Mouse (Mus musculus) limb, embryonic 11.5 days (tissue): ENCODE results near the gene Dclre1b. TPM values are rescaled to one million over a fixed set of nuclear protein-coding genes. Genes with fewer than 3 reads are reported as not detected.

Source experiments
- ATAC-seq: fragments of 200-750 bp; cut with Nextera tagmentation; 2 replicates; pipeline ENCODE4 v1.8.0; 2017; ENCODE audit warnings: low read depth; ENCODE audit not compliant: insufficient number of reproducible peaks, low FRiP score, low TSS enrichment
- DNase-seq: peaks from one replicate; pipeline ENCODE4 v3.0.0-alpha.2; 2015; ENCODE audit warnings: low spot score
- H3K27ac ChIP-seq: fragments of 300-500 bp; sonication (generic); replicated peaks from 2 replicates; pipeline ENCODE4 v1.5.1; 2014; ENCODE audit warnings: low read depth, mild to moderate bottlenecking, low read length
- H3K27me3 ChIP-seq: fragments of 300-500 bp; sonication (generic); 2 replicates; pipeline ENCODE4 v1.6.1; 2014; ENCODE audit warnings: mild to moderate bottlenecking, low read length, mixed read lengths; ENCODE audit not compliant: control insufficient read depth, insufficient read depth
- H3K36me3 ChIP-seq: fragments of 300-500 bp; sonication (generic); 2 replicates; pipeline ENCODE4 v1.6.1; 2014; ENCODE audit warnings: mild to moderate bottlenecking, low read length, moderate library complexity, mixed read lengths; ENCODE audit not compliant: control insufficient read depth, insufficient read depth
- H3K4me1 ChIP-seq: fragments of 300-500 bp; sonication (generic); 2 replicates; pipeline ENCODE4 v1.6.1; 2014; ENCODE audit warnings: low read length, mixed read lengths; ENCODE audit not compliant: control insufficient read depth, insufficient read depth
- H3K4me2 ChIP-seq: fragments of 300-500 bp; sonication (generic); 2 replicates; pipeline ENCODE4 v1.6.1; 2014; ENCODE audit warnings: low read depth, mild to moderate bottlenecking, moderate library complexity; ENCODE audit not compliant: severe bottlenecking
- H3K4me3 ChIP-seq: fragments of 300-500 bp; sonication (generic); 2 replicates; pipeline ENCODE4 v1.5.1; 2014; ENCODE audit warnings: low read depth, low read length
- H3K9ac ChIP-seq: fragments of 300-500 bp; sonication (generic); 2 replicates; pipeline ENCODE4 v1.6.1; 2014; ENCODE audit warnings: mild to moderate bottlenecking, low read length
- H3K9me3 ChIP-seq: fragments of 300-500 bp; sonication (generic); 2 replicates; pipeline ENCODE4 v1.6.1; 2016; ENCODE audit warnings: low read length; ENCODE audit not compliant: control insufficient read depth
- WGBS: fragments of 180-500 bp; shearing (Covaris S2); extraction: QIAGEN DNeasy Blood & Tissue Kit; methylation state at CpG from one replicate; pipeline ENCODE4 v1.1.7; 2014; 5-methylcytosine and 5-hydroxymethylcytosine counted together
- polyA plus RNA-seq: library from polyadenylated mRNA; unstranded; fragments of >200 nt; fragmentation: Nextera tagmentation; extraction: Ambion mirVana; gene quantifications from 2 replicates; pipeline ENCODE4 v1.2.1, GENCODE M21; 2014

Gene Dclre1b
- polyA plus RNA-seq, 1 experiment from 2014 or later: 40.2 TPM

DNA sequence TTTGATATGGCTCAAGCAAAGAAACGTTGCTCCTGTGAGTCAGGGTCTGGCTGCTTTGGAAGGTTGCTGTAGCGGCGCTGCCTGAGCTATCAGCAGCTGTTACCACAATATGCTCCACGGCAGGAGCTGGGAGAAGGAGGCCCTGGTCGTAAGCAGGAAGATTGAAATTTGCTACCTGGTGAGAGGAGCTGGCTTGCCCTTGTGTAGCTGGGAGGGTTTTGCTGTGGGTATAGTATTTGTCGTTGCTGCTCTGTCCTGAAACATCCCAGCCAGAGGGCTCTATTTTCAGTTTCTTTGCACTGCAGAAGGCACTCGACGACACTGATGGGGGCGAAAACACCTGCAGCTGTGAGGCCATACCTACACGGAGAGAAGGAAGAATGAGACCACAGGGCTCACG, 31.3 kb downstream of the Dclre1b start:
- H3K4me1 ChIP-seq: no peaks in the 10 kb centered on the region
- no peaks in the 10 kb centered on the region for H3K27me3 ChIP-seq
- H3K4me2 ChIP-seq: no peak overlapping the region
- DNase-seq (no peak), ATAC-seq (no peak)
- no peak overlapping the region for H3K9ac ChIP-seq
- no peaks in the 10 kb centered on the region for H3K9me3 ChIP-seq
- H3K27ac ChIP-seq: no peak overlapping the region
- WGBS: 90% methylated on average over 11 of the region's 11 CpGs
- H3K4me3 ChIP-seq: no peak overlapping the region
- peaks cover 8% of the 10 kb centered on the region; the same call in 1 of the 2 replicates for H3K36me3 ChIP-seq

GRCm38 (mm10) chr3:103774009-103774408, 35.2 kb downstream of the Dclre1b start:
- Histone ChIP-seq H3K9me3 (no peaks in the 10 kb centered on the region), H3K9ac (no peak overlapping the region), H3K27ac (no peak overlapping the region), H3K4me2 (no peak overlapping the region), H3K36me3 (peaks cover 8% of the 10 kb centered on the region; the same call in 1 of the 2 replicates), H3K4me1 (no peaks in the 10 kb centered on the region), H3K4me3 (no peak overlapping the region), H3K27me3 (no peaks in the 10 kb centered on the region)
- WGBS: 93% methylated on average over 15 of the region's 15 CpGs
- no peak for DNase-seq
- no peak for ATAC-seq

DNA sequence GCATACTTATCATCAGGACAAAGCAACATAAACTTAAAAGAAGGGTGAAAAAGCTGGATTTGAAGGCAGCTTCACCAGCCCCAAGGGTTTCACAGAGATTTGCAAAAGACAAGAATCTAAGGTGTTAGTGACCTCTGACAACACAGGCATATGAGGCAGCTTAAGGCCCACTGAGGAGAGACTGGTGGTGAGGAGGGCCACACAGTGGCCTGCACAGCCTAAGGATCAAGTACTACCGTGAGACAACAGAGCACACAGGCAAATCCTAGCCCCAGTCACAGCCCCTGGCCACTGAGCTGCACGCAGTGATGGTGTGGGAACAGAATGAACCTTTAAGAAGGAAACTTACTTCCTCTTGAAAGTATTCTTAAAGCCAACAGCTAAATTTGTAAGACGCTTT, 35.7 kb downstream of the Dclre1b start:
- DNase-seq (no peak), ATAC-seq (no peak)
- Histone ChIP-seq H3K9me3 (no peaks in the 10 kb centered on the region), H3K27me3 (no peaks in the 10 kb centered on the region), H3K9ac (no peak overlapping the region), H3K36me3 (peaks cover 8% of the 10 kb centered on the region; the same call in 1 of the 2 replicates), H3K4me3 (no peak overlapping the region), H3K4me1 (no peaks in the 10 kb centered on the region), H3K27ac (no peak overlapping the region), H3K4me2 (no peak overlapping the region)
- WGBS: 90% methylated on average over 3 of the region's 3 CpGs

DNA sequence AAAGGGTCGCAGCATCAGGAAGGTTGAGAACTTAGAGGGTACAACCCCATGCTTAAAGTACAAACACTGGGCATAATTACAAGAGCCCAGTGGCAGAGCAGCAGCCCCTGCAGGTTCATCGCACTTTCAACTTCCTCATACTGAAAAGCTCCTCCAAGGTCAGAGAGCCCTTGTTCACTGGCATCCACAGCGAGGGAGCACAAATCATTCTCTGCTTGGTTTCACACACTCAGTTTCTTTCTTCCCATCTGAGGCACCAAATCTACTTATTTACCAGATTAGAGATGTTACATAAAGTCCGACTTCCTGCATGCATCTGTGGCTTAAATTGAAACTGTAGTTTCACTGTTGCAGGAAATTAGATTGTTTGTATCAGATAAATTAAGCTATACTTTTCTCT, 36.4 kb downstream of the Dclre1b start:
- H3K4me2 ChIP-seq: no peak overlapping the region
- H3K27ac ChIP-seq: no peak overlapping the region
- WGBS: 88% methylated on average over 4 of the region's 4 CpGs
- DNase-seq: no peak
- H3K4me3 ChIP-seq: no peak overlapping the region
- no peaks in the 10 kb centered on the region for H3K9me3 ChIP-seq
- H3K4me1 ChIP-seq: no peaks in the 10 kb centered on the region
- no peaks in the 10 kb centered on the region for H3K27me3 ChIP-seq
- peaks cover 7% of the 10 kb centered on the region; the same call in 1 of the 2 replicates for H3K36me3 ChIP-seq
- ATAC-seq: no peak
- no peak overlapping the region for H3K9ac ChIP-seq

DNA sequence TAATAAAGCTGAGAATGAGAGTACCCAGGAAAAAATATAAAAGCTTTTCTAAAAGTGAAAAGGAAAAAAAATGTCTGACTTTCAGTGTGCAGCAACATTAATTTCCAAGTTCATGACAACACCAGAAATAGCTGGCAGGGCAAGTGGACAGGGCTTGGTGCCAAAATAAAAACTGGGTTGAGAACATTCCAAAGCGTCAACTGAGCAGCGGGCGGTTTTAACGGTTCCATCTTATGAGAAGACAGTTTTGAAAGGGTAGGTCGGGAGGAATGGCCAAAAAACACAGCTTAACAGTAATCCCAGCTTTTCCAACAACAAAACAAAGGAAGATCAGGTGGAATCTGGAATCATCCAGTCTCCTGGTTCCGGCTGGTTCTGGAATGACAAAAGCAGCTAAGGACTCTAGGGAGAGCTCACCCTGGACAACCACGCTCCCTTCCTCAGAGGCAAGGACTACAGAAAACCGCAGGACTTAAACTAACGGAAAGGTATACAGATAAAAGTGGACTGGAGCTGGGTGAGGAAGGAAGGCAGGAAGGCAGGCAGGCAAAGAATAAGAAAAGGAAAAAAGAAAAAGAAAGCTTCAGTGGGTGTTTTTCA, 37.6 kb downstream of the Dclre1b start:
- H3K36me3 ChIP-seq: no peaks in the 10 kb centered on the region; the same call in 1 of the 2 replicates
- H3K27me3 ChIP-seq: no peaks in the 10 kb centered on the region
- H3K4me3 ChIP-seq: no peak overlapping the region
- H3K27ac ChIP-seq: no peak overlapping the region
- DNase-seq: no peak
- ATAC-seq: no peak
- WGBS: 91% methylated on average over 9 of the region's 9 CpGs
- H3K9me3 ChIP-seq: no peaks in the 10 kb centered on the region
- H3K4me1 ChIP-seq: no peaks in the 10 kb centered on the region
- no peak overlapping the region for H3K9ac ChIP-seq
- no peak overlapping the region for H3K4me2 ChIP-seq

GRCm38 (mm10) chr3:103766789-103767188, 42.5 kb downstream of the Dclre1b start:
- H3K4me3 ChIP-seq: no peak overlapping the region
- no peak overlapping the region for H3K9ac ChIP-seq
- H3K9me3 ChIP-seq: no peaks in the 10 kb centered on the region
- no peak overlapping the region for H3K27ac ChIP-seq
- H3K4me1 ChIP-seq: no peaks in the 10 kb centered on the region
- ATAC-seq (no peak), DNase-seq (no peak)
- WGBS: 87% methylated on average over 3 of the region's 3 CpGs
- H3K4me2 ChIP-seq: no peak overlapping the region
- no peaks in the 10 kb centered on the region for H3K27me3 ChIP-seq
- peaks cover 8% of the 10 kb centered on the region; the same call in 1 of the 2 replicates for H3K36me3 ChIP-seq

DNA sequence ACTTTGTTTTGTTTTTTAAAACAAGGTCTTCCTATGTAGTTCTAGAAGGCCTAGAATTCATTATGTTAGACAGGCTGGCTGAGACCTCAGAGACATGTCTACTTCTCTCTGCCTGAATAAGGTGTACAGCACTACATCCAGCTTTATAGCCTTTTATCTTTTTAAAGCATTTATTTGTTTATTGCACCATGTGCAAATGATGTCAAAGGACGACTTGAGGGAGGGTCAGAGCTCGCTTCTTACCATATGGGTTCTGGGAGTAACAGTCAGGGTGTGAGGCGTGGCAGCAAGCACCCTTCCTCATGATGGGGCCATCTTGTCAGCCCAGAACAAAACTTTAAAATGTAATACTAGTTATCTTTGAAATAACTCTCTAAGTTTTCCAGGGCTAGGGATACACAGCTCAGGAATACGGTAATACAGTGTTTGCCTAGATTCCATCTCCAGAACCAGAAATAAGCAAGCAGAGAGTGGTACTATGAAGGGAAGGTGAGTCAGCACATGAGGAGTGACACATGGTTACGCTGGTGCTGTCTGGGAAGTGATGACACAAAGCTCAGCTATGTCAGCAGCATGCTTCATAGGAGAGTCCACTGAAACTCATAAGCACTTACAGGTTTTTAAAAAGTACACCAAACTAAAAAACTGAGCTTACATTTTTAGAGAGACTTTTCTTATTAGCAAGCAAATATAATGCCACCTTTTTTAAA, 49.8 kb downstream of the Dclre1b start:
- no peaks in the 10 kb centered on the region for H3K27me3 ChIP-seq
- 80% methylated on average over 5 of the region's 5 CpGs for WGBS
- no peaks in the 10 kb centered on the region for H3K4me1 ChIP-seq
- no peak overlapping the region for H3K4me2 ChIP-seq
- H3K27ac ChIP-seq: no peak overlapping the region
- no peaks in the 10 kb centered on the region for H3K9me3 ChIP-seq
- H3K9ac ChIP-seq: no peak overlapping the region
- peaks cover 14% of the 10 kb centered on the region; the same call in 1 of the 2 replicates for H3K36me3 ChIP-seq
- no peak overlapping the region for H3K4me3 ChIP-seq
- DNase-seq (no peak), ATAC-seq (no peak)

DNA sequence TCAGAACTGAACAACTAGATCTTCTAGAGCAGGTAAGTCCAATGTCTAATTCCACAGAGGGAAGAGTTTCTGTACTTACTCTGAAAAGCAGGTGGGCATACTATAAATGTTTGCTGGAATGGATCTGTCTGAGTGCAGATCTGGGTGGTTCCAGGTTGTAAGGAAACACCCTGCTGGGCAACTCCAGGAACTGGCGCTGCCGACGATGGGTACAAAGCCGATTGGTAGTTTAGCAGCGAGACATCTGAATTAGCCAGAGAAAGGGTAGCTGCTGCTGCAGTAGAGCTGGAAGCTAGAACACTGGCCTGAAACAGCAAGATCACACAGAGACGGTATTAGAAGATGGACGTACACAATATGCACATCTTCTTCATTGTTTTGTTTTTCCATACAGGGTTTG, 50.8 kb downstream of the Dclre1b start:
- Histone ChIP-seq H3K27me3 (no peaks in the 10 kb centered on the region), H3K4me1 (no peaks in the 10 kb centered on the region), H3K4me3 (no peak overlapping the region), H3K27ac (no peak overlapping the region), H3K4me2 (no peak overlapping the region), H3K9ac (no peak overlapping the region), H3K9me3 (no peaks in the 10 kb centered on the region), H3K36me3 (peaks cover 14% of the 10 kb centered on the region; the same call in 1 of the 2 replicates)
- DNase-seq (no peak), ATAC-seq (no peak)
- 84% methylated on average over 7 of the region's 7 CpGs for WGBS
